Mouse (Mus musculus): ENCODE results near the gene Pip5k1b. TPM values are rescaled to one million over a fixed set of nuclear protein-coding genes. Genes with fewer than 3 reads are reported as not detected.
A peak's percentile ranks its signal among the peaks of the same experiment; 100 is the strongest.

Pip5k1b gene
- polyA plus RNA-seq, 1 experiment = 23.3 TPM

- Histone ChIP-seq H3K4me3 (ENCODE audit: low read depth, low read length) (no peak overlapping the region), H3K36me3 (ENCODE audit: control insufficient read depth, insufficient read depth, low read length) (no peaks in the 10 kb centered on the region), H3K4me1 (ENCODE audit: control insufficient read depth, insufficient read depth, insufficient read length, low read length) (peaks cover 21% of the 10 kb centered on the region; the same call in 1 of the 2 replicates), H3K27me3 (ENCODE audit: control insufficient read depth, insufficient read depth, low read length) (no peaks in the 10 kb centered on the region), H3K27ac (ENCODE audit: insufficient read depth, low read depth, low read length) (no peak overlapping the region)
- TF ChIP-seq POLR2A (IDR thresholded peaks at IDR 0.05; ENCODE audit: low read depth, low read length) = no peak
- 86% methylated on average over 6 of the region's 6 CpGs for WGBS
Measured at GRCm38 (mm10) chr19:24455249-24455960, 100.3 kb downstream of the Pip5k1b start.

- H3K27me3 ChIP-seq (ENCODE audit: control insufficient read depth, insufficient read depth, low read length) = no peaks in the 10 kb centered on the region
- 44% methylated on average over 2 of the region's 2 CpGs for WGBS
- H3K36me3 ChIP-seq (ENCODE audit: control insufficient read depth, insufficient read depth, low read length) = no peaks in the 10 kb centered on the region
- peaks cover 23% of the 10 kb centered on the region; the same call in 1 of the 2 replicates for H3K4me1 ChIP-seq (ENCODE audit: control insufficient read depth, insufficient read depth, insufficient read length, low read length)
- H3K4me3 ChIP-seq (ENCODE audit: low read depth, low read length) = no peak overlapping the region
- peak overlapping the region; percentile 40; the same call in 1 of the 2 replicates for H3K27ac ChIP-seq (ENCODE audit: insufficient read depth, low read depth, low read length)
- TF ChIP-seq CTCF (IDR thresholded peaks at IDR 0.05; ENCODE audit: extremely low read depth, insufficient read length, insufficient replicate concordance, low read depth, low read length) (no peak), POLR2A (IDR thresholded peaks at IDR 0.05; ENCODE audit: low read depth, low read length) (no peak)
Measured at GRCm38 (mm10) chr19:24454451-24454850, 101.2 kb downstream of the Pip5k1b start.

DNA sequence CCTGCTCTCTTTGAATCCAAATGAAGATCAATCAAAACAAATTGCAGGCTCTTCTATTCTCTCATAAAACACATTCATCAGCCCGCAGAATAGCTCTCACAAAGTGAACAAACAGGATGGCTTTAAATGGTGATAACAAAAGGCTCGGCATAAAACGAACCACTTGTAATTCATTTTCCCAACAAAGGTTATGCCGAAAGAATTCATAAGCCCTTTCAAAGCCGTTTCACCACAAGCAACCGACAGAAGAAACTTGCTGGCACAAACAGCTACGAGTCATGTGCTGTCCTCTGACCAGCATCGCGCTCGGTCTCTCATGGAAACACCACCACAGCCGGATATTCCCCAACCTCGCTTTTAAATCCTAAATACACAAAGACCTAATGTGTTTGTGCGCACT is 102.3 kb downstream of the Pip5k1b start:
- no peak for TF ChIP-seq CTCF (IDR thresholded peaks at IDR 0.05; ENCODE audit: extremely low read depth, insufficient read length, insufficient replicate concordance, low read depth, low read length)
- TF ChIP-seq POLR2A (IDR thresholded peaks at IDR 0.05; ENCODE audit: low read depth, low read length) = no peak
- H3K27me3 ChIP-seq (ENCODE audit: control insufficient read depth, insufficient read depth, low read length) = no peaks in the 10 kb centered on the region
- no peak overlapping the region for H3K4me3 ChIP-seq (ENCODE audit: low read depth, low read length)
- no peaks in the 10 kb centered on the region for H3K36me3 ChIP-seq (ENCODE audit: control insufficient read depth, insufficient read depth, low read length)
- peaks cover 25% of the 10 kb centered on the region; the same call in 1 of the 2 replicates for H3K4me1 ChIP-seq (ENCODE audit: control insufficient read depth, insufficient read depth, insufficient read length, low read length)
- WGBS = 28% methylated on average over 13 of the region's 13 CpGs
- no peak overlapping the region for H3K27ac ChIP-seq (ENCODE audit: insufficient read depth, low read depth, low read length)

GRCm38 (mm10) chr19:24452441-24452898 is 103.2 kb downstream of the Pip5k1b start:
- Histone ChIP-seq H3K36me3 (ENCODE audit: control insufficient read depth, insufficient read depth, low read length) (no peaks in the 10 kb centered on the region), H3K4me1 (ENCODE audit: control insufficient read depth, insufficient read depth, insufficient read length, low read length) (peaks cover 21% of the 10 kb centered on the region; the same call in 1 of the 2 replicates), H3K27me3 (ENCODE audit: control insufficient read depth, insufficient read depth, low read length) (no peaks in the 10 kb centered on the region), H3K4me3 (ENCODE audit: low read depth, low read length) (no peak overlapping the region), H3K27ac (ENCODE audit: insufficient read depth, low read depth, low read length) (no peak overlapping the region)
- TF ChIP-seq CTCF (IDR thresholded peaks at IDR 0.05; ENCODE audit: extremely low read depth, insufficient read length, insufficient replicate concordance, low read depth, low read length) (no peak), POLR2A (IDR thresholded peaks at IDR 0.05; ENCODE audit: low read depth, low read length) (no peak)
- 18% methylated on average over 3 of the region's 3 CpGs for WGBS

GRCm38 (mm10) chr19:24451626-24452025 is 104.0 kb downstream of the Pip5k1b start:
- no peaks in the 10 kb centered on the region for H3K36me3 ChIP-seq (ENCODE audit: control insufficient read depth, insufficient read depth, low read length)
- no peaks in the 10 kb centered on the region for H3K27me3 ChIP-seq (ENCODE audit: control insufficient read depth, insufficient read depth, low read length)
- no peak overlapping the region for H3K27ac ChIP-seq (ENCODE audit: insufficient read depth, low read depth, low read length)
- no peak overlapping the region for H3K4me3 ChIP-seq (ENCODE audit: low read depth, low read length)
- no peak for TF ChIP-seq POLR2A (IDR thresholded peaks at IDR 0.05; ENCODE audit: low read depth, low read length)
- no peak for TF ChIP-seq CTCF (IDR thresholded peaks at IDR 0.05; ENCODE audit: extremely low read depth, insufficient read length, insufficient replicate concordance, low read depth, low read length)
- 80% methylated on average over 3 of the region's 3 CpGs for WGBS
- peaks cover 20% of the 10 kb centered on the region; the same call in 1 of the 2 replicates for H3K4me1 ChIP-seq (ENCODE audit: control insufficient read depth, insufficient read depth, insufficient read length, low read length)

- Histone ChIP-seq H3K4me3 (ENCODE audit: low read depth, low read length) (peak overlapping the region; percentile 32; the same call in 1 of the 2 replicates), H3K27me3 (ENCODE audit: control insufficient read depth, insufficient read depth, low read length) (no peaks in the 10 kb centered on the region), H3K27ac (ENCODE audit: insufficient read depth, low read depth, low read length) (peak overlapping the region; percentile 55), H3K4me1 (ENCODE audit: control insufficient read depth, insufficient read depth, insufficient read length, low read length) (peaks cover 13% of the 10 kb centered on the region; the same call in 1 of the 2 replicates), H3K36me3 (ENCODE audit: control insufficient read depth, insufficient read depth, low read length) (no peaks in the 10 kb centered on the region)
- TF ChIP-seq CTCF (IDR thresholded peaks at IDR 0.05; ENCODE audit: extremely low read depth, insufficient read length, insufficient replicate concordance, low read depth, low read length) = no peak
- no peak for TF ChIP-seq POLR2A (IDR thresholded peaks at IDR 0.05; ENCODE audit: low read depth, low read length)
- 41% methylated on average over 8 of the region's 8 CpGs for WGBS
Measured at GRCm38 (mm10) chr19:24450740-24451139, 104.9 kb downstream of the Pip5k1b start.

- Histone ChIP-seq H3K4me1 (ENCODE audit: control insufficient read depth, insufficient read depth, insufficient read length, low read length) (peaks cover 7% of the 10 kb centered on the region; the same call in 1 of the 2 replicates), H3K4me3 (ENCODE audit: low read depth, low read length) (no peak overlapping the region), H3K36me3 (ENCODE audit: control insufficient read depth, insufficient read depth, low read length) (peaks cover 12% of the 10 kb centered on the region), H3K27ac (ENCODE audit: insufficient read depth, low read depth, low read length) (no peak overlapping the region), H3K27me3 (ENCODE audit: control insufficient read depth, insufficient read depth, low read length) (no peaks in the 10 kb centered on the region)
- TF ChIP-seq POLR2A (IDR thresholded peaks at IDR 0.05; ENCODE audit: low read depth, low read length) (no peak), CTCF (IDR thresholded peaks at IDR 0.05; ENCODE audit: extremely low read depth, insufficient read length, insufficient replicate concordance, low read depth, low read length) (no peak)
- WGBS = 79% methylated on average over 3 of the region's 3 CpGs
Measured at GRCm38 (mm10) chr19:24444322-24444721, 111.3 kb downstream of the Pip5k1b start.

Measured in small intestine, adult 2 months (tissue).